In genomic region chr2:59580939-59581338, GRCm38 (mm10) we compare ENCODE assay signal across 22 mouse cellular contexts.
"Had no signal": no experiment of that assay in that cellular context is flagged by ENCODE, and none has a peak within 500 bp of the region (broad histone marks: within the 10 kb centered on the region; RNA-seq: fewer than 3 reads in every experiment).

No protein-coding gene starts in this region.

- H3K36me3 ChIP-seq: limb, embryonic 12.5 days; limb, embryonic 15.5 days; midbrain, embryonic 12.5 days; midbrain, embryonic 15.5 days; neural tube, embryonic 12.5 days; neural tube, embryonic 15.5 days; stomach, embryonic 15.5 days had no signal

- H3K4me2 ChIP-seq: limb, embryonic 12.5 days; limb, embryonic 15.5 days; liver, embryonic 11.5 days; midbrain, embryonic 12.5 days; midbrain, embryonic 15.5 days; neural tube, embryonic 12.5 days; neural tube, embryonic 15.5 days; stomach, embryonic 15.5 days had no signal

- H3K27me3 ChIP-seq: limb, embryonic 12.5 days; limb, embryonic 15.5 days; midbrain, embryonic 12.5 days; midbrain, embryonic 15.5 days; neural tube, embryonic 12.5 days; neural tube, embryonic 15.5 days; stomach, embryonic 15.5 days had no signal

- H3K9me3 ChIP-seq: limb, embryonic 15.5 days; midbrain, embryonic 12.5 days; midbrain, embryonic 15.5 days; neural tube, embryonic 12.5 days; neural tube, embryonic 15.5 days; stomach, embryonic 15.5 days had no signal

- H3K4me3 ChIP-seq: layer of hippocampus, adult 2 months; limb, embryonic 12.5 days; limb, embryonic 15.5 days; midbrain, embryonic 12.5 days; midbrain, embryonic 15.5 days; neural tube, embryonic 12.5 days; neural tube, embryonic 15.5 days; stomach, embryonic 15.5 days had no signal

- DNase-seq: kidney, adult 8-10 months; kidney, postnatal 25 days; layer of hippocampus, adult 9-11 months; liver, postnatal 0 days; lung, postnatal 14 days; right cerebral cortex, adult 18-20 months; right cerebral cortex, postnatal 14 days; right cerebral cortex, postnatal 4 days; thymus, adult 18-20 months; thymus, postnatal 36 days had no signal

- ATAC-seq: intestine, postnatal 0 days; liver, postnatal 0 days; midbrain, embryonic 15.5 days had no signal

- H3K27ac ChIP-seq: layer of hippocampus, adult 2 months; limb, embryonic 12.5 days; limb, embryonic 15.5 days; liver, embryonic 14.5 days; macrophage; midbrain, embryonic 12.5 days; midbrain, embryonic 15.5 days; neural tube, embryonic 12.5 days; neural tube, embryonic 15.5 days; stomach, embryonic 15.5 days had no signal

- H3K9ac ChIP-seq: limb, embryonic 12.5 days; limb, embryonic 15.5 days; liver, embryonic 14.5 days; liver, postnatal 0 days; midbrain, embryonic 12.5 days; midbrain, embryonic 15.5 days; neural tube, embryonic 12.5 days; neural tube, embryonic 15.5 days; stomach, embryonic 15.5 days had no signal

- H3K4me1 ChIP-seq: limb, embryonic 15.5 days; midbrain, embryonic 12.5 days; midbrain, embryonic 15.5 days; neural tube, embryonic 12.5 days; neural tube, embryonic 15.5 days; stomach, embryonic 15.5 days had no signal
